Mouse (Mus musculus) heart, embryonic 10.5 days (tissue): ENCODE results near the gene S100a4. TPM values are rescaled to one million over a fixed set of nuclear protein-coding genes. Genes with fewer than 3 reads are reported as not detected.
A peak's percentile ranks its signal among the peaks of the same experiment; 100 is the strongest.

Experiments used
- DNase-seq: peaks from one replicate; pipeline ENCODE4 v3.0.0-alpha.2; 2017; ENCODE audit warnings: low spot score
- H3K27ac ChIP-seq: fragments of 300-500 bp; sonication (generic); 2 replicates; pipeline ENCODE4 v1.5.1; 2016; ENCODE audit warnings: mild to moderate bottlenecking
- H3K27me3 ChIP-seq: fragments of 300-500 bp; sonication (generic); 2 replicates; pipeline ENCODE4 v1.6.1; 2016; ENCODE audit warnings: mild to moderate bottlenecking; ENCODE audit not compliant: poor library complexity, insufficient read depth, severe bottlenecking
- H3K36me3 ChIP-seq: fragments of 300-500 bp; sonication (generic); 2 replicates; pipeline ENCODE4 v1.6.1; 2016; ENCODE audit warnings: mild to moderate bottlenecking, moderate library complexity
- H3K4me1 ChIP-seq: fragments of 300-500 bp; sonication (generic); 2 replicates; pipeline ENCODE4 v1.6.1; 2016; ENCODE audit warnings: mild to moderate bottlenecking
- H3K4me3 ChIP-seq: fragments of 300-500 bp; sonication (generic); 2 replicates; pipeline ENCODE4 v1.5.1; 2016; ENCODE audit warnings: mild to moderate bottlenecking, moderate library complexity
- H3K9me3 ChIP-seq: fragments of 300-500 bp; sonication (generic); 2 replicates; pipeline ENCODE4 v1.6.1; 2016; ENCODE audit warnings: mild to moderate bottlenecking, moderate library complexity
- WGBS: fragments of 180-500 bp; shearing (Covaris S2); methylation state at CpG from one replicate; pipeline ENCODE4 v1.1.7; 2016; 5-methylcytosine and 5-hydroxymethylcytosine counted together
- polyA plus RNA-seq: library from polyadenylated mRNA; unstranded; fragments of >200 nt; fragmentation: Nextera tagmentation; extraction: Ambion mirVana; gene quantifications from 2 replicates; pipeline ENCODE4 v1.2.1, GENCODE M21; 2016

Gene S100a4
- polyA plus RNA-seq, 1 experiment from 2014 or later: 0.30 TPM

GRCm38 (mm10) chr3:90638511-90639275 is 35.1 kb downstream of the S100a4 start:
- Histone ChIP-seq H3K9me3 (no peaks in the 10 kb centered on the region), H3K4me3 (no peak overlapping the region), H3K4me1 (no peaks in the 10 kb centered on the region), H3K27ac (no peak overlapping the region), H3K27me3 (no peaks in the 10 kb centered on the region), H3K36me3 (no peaks in the 10 kb centered on the region)
- WGBS: 60% methylated on average over 1 of the region's 1 CpGs
- DNase-seq: peak; percentile 30

- Histone ChIP-seq H3K27me3 (no peaks in the 10 kb centered on the region), H3K36me3 (no peaks in the 10 kb centered on the region), H3K4me1 (no peaks in the 10 kb centered on the region), H3K9me3 (no peaks in the 10 kb centered on the region), H3K4me3 (no peak overlapping the region), H3K27ac (no peak overlapping the region)
- DNase-seq: peak; percentile 74
- 45% methylated on average over 7 of the region's 7 CpGs for WGBS
These were observed 36.1 kb downstream of the S100a4 start for GRCm38 (mm10) chr3:90639511-90640154.

GRCm38 (mm10) chr3:90640981-90641380 is 37.4 kb downstream of the S100a4 start:
- Histone ChIP-seq H3K4me1 (no peaks in the 10 kb centered on the region), H3K4me3 (no peak overlapping the region), H3K36me3 (no peaks in the 10 kb centered on the region), H3K27me3 (no peaks in the 10 kb centered on the region), H3K9me3 (no peaks in the 10 kb centered on the region), H3K27ac (no peak overlapping the region)
- DNase-seq: no peak
- 76% methylated on average over 7 of the region's 7 CpGs for WGBS

GRCm38 (mm10) chr3:90644220-90644619 is 40.6 kb downstream of the S100a4 start:
- no peaks in the 10 kb centered on the region for H3K27me3 ChIP-seq
- no peak overlapping the region for H3K4me3 ChIP-seq
- no peaks in the 10 kb centered on the region for H3K9me3 ChIP-seq
- H3K27ac ChIP-seq: no peak overlapping the region
- WGBS: 41% methylated on average over 3 of the region's 3 CpGs
- no peaks in the 10 kb centered on the region for H3K4me1 ChIP-seq
- no peaks in the 10 kb centered on the region for H3K36me3 ChIP-seq
- DNase-seq: peak; percentile 54

- no peaks in the 10 kb centered on the region for H3K9me3 ChIP-seq
- no peak overlapping the region for H3K27ac ChIP-seq
- WGBS: 51% methylated on average over 1 of the region's 1 CpGs
- no peak overlapping the region for H3K4me3 ChIP-seq
- DNase-seq: no peak
- H3K27me3 ChIP-seq: no peaks in the 10 kb centered on the region
- no peaks in the 10 kb centered on the region for H3K36me3 ChIP-seq
- no peaks in the 10 kb centered on the region for H3K4me1 ChIP-seq
These were observed 43.7 kb downstream of the S100a4 start for GRCm38 (mm10) chr3:90647291-90647690.

- DNase-seq: no peak
- Histone ChIP-seq H3K27ac (no peak overlapping the region), H3K27me3 (peaks cover 6% of the 10 kb centered on the region; the same call in 1 of the 2 replicates), H3K36me3 (no peaks in the 10 kb centered on the region), H3K9me3 (no peaks in the 10 kb centered on the region), H3K4me1 (no peaks in the 10 kb centered on the region), H3K4me3 (no peak overlapping the region)
These were observed 45.4 kb downstream of the S100a4 start for GRCm38 (mm10) chr3:90648981-90649380.

GRCm38 (mm10) chr3:90649832-90650231 is 46.3 kb downstream of the S100a4 start:
- H3K27ac ChIP-seq: no peak overlapping the region
- DNase-seq: no peak
- WGBS: 80% methylated on average over 2 of the region's 2 CpGs
- no peaks in the 10 kb centered on the region for H3K36me3 ChIP-seq
- H3K9me3 ChIP-seq: no peaks in the 10 kb centered on the region
- H3K4me1 ChIP-seq: no peaks in the 10 kb centered on the region
- H3K4me3 ChIP-seq: no peak overlapping the region
- peaks cover 14% of the 10 kb centered on the region; the same call in 1 of the 2 replicates for H3K27me3 ChIP-seq

GRCm38 (mm10) chr3:90652878-90653508 is 49.4 kb downstream of the S100a4 start:
- no peak overlapping the region for H3K27ac ChIP-seq
- H3K9me3 ChIP-seq: no peaks in the 10 kb centered on the region
- H3K4me3 ChIP-seq: no peak overlapping the region
- no peaks in the 10 kb centered on the region for H3K36me3 ChIP-seq
- DNase-seq: no peak
- 35% methylated on average over 5 of the region's 5 CpGs for WGBS
- peaks cover 19% of the 10 kb centered on the region; the same call in 1 of the 2 replicates for H3K27me3 ChIP-seq
- no peaks in the 10 kb centered on the region for H3K4me1 ChIP-seq

- Histone ChIP-seq H3K27ac (no peak within 1 kb of the TSS), H3K9me3 (no peaks in the 10 kb centered on the region), H3K27me3 (peaks cover 19% of the 10 kb centered on the region; the same call in 1 of the 2 replicates), H3K4me1 (no peaks in the 10 kb centered on the region), H3K36me3 (no peaks in the 10 kb centered on the region), H3K4me3 (no peak within 1 kb of the TSS)
- DNase-seq: no peak
These were observed 50.1 kb downstream of the S100a4 start, which contains the start of gene S100a7a for GRCm38 (mm10) chr3:90653717-90654116. TSS of gene S100a7a (plus strand) at chr3:90654017.

Other genes starting within 250 kb of the S100a4 start
- 12.6 and 19.9 TPM in 2 replicates for gene Slc27a3, start 213.8 kb upstream of the S100a4 start, polyA plus RNA-seq
- gene Ints3, start 170.1 kb upstream of the S100a4 start, polyA plus RNA-seq: 31.0 and 36.7 TPM in 2 replicates
- 7.1 and 8.7 TPM in 2 replicates for gene Npr1, start 137.9 kb upstream of the S100a4 start, polyA plus RNA-seq
- 149 and 215 TPM in 2 replicates for gene Ilf2, start 127.6 kb upstream of the S100a4 start, polyA plus RNA-seq
- 71.7 and 74.4 TPM in 2 replicates for gene Snapin, start 112.7 kb upstream of the S100a4 start, polyA plus RNA-seq
- gene Chtop, start 94.3 kb upstream of the S100a4 start, polyA plus RNA-seq: 120 and 136 TPM in 2 replicates
- 64.6 and 111 TPM in 2 replicates for gene S100a1, start 89.4 kb upstream of the S100a4 start, polyA plus RNA-seq
- 32.3 and 52.5 TPM in 2 replicates for gene S100a13, start 89.3 kb upstream of the S100a4 start, polyA plus RNA-seq
- 0.28 TPM in 1 of 2 replicates, not detected in the other for gene S100a14, start 76.9 kb upstream of the S100a4 start, polyA plus RNA-seq
- 18.1 and 36.6 TPM in 2 replicates for gene S100a16, start 66.5 kb upstream of the S100a4 start, polyA plus RNA-seq
- 0.31 and 0.44 TPM in 2 replicates for gene S100a3, start 43.2 kb upstream of the S100a4 start, polyA plus RNA-seq
- not detected in 2 replicates for gene S100a2, start 13.5 kb upstream of the S100a4 start, polyA plus RNA-seq
- gene Gm42674, start 1.9 kb upstream of the S100a4 start, polyA plus RNA-seq: not detected in 2 replicates
- gene S100a5, start 4.8 kb downstream of the S100a4 start, polyA plus RNA-seq: not detected in 2 replicates
- gene S100a6, start 9.1 kb downstream of the S100a4 start, polyA plus RNA-seq: 27.3 and 28.9 TPM in 2 replicates
- gene S100a7a, start 50.2 kb downstream of the S100a4 start, polyA plus RNA-seq: not detected in 2 replicates
- gene S100a8, start 65.2 kb downstream of the S100a4 start, polyA plus RNA-seq: not detected in 2 replicates
- gene S100a9, start 92.0 kb downstream of the S100a4 start, polyA plus RNA-seq: not detected in 2 replicates
- not detected in 2 replicates for gene Pglyrp4, start 123.1 kb downstream of the S100a4 start, polyA plus RNA-seq
- not detected in 2 replicates for gene Gm5849, start 174.1 kb downstream of the S100a4 start, polyA plus RNA-seq